Mouse (Mus musculus): Measurements from ENCODE around the gene Casc3.
"Not testable (repeated sequence)": the region's sequence is repeated elsewhere in the genome, so short reads cannot be mapped to it uniquely, and the experiment has no call there.

Gene Casc3

GRCm38 (mm10) chr11:98789219-98789807, 15.4 kb upstream of the Casc3 start:
- no peak for DNase-seq (ENCODE audit: low read depth, low spot score)

- DNase-seq (ENCODE audit: low read depth, low spot score): no peak
Observed at GRCm38 (mm10) chr11:98789824-98790223, 14.9 kb upstream of the Casc3 start.

- DNase-seq (ENCODE audit: low read depth, low spot score): no peak
Observed at GRCm38 (mm10) chr11:98790631-98791205, 14.0 kb upstream of the Casc3 start.

GRCm38 (mm10) chr11:98791448-98791847, 13.3 kb upstream of the Casc3 start:
- no peak for DNase-seq (ENCODE audit: low read depth, low spot score)

GRCm38 (mm10) chr11:98792081-98792480, 12.6 kb upstream of the Casc3 start:
- DNase-seq (ENCODE audit: low read depth, low spot score): no peak

- DNase-seq (ENCODE audit: low read depth, low spot score): no peak
Observed at GRCm38 (mm10) chr11:98794469-98795014, 10.2 kb upstream of the Casc3 start.

GRCm38 (mm10) chr11:98795015-98795713, 9.5 kb upstream of the Casc3 start, which contains the start of gene Msl1:
Gene Msl1, plus strand, starts transcription at chr11:98795516.
- peak; percentile 79 for DNase-seq (ENCODE audit: low read depth, low spot score)

- DNase-seq (ENCODE audit: low read depth, low spot score): no peak
Observed at GRCm38 (mm10) chr11:98795714-98796514, 8.8 kb upstream of the Casc3 start.

- no peak for DNase-seq (ENCODE audit: low read depth, low spot score)
Observed at GRCm38 (mm10) chr11:98796515-98797216, 8.0 kb upstream of the Casc3 start.

- no peak for DNase-seq (ENCODE audit: low read depth, low spot score)
Observed at GRCm38 (mm10) chr11:98797306-98797705, 7.4 kb upstream of the Casc3 start.

- no peak for DNase-seq (ENCODE audit: low read depth, low spot score)
Observed at GRCm38 (mm10) chr11:98797909-98798308, 6.8 kb upstream of the Casc3 start.

- no peak for DNase-seq (ENCODE audit: low read depth, low spot score)
Observed at GRCm38 (mm10) chr11:98808417-98808816, 3.7 kb downstream of the Casc3 start.

GRCm38 (mm10) chr11:98809457-98810290, 5.0 kb downstream of the Casc3 start:
- peak; percentile 97 for DNase-seq (ENCODE audit: low read depth, low spot score)

- DNase-seq (ENCODE audit: low read depth, low spot score): no peak
Observed at GRCm38 (mm10) chr11:98810686-98811085, 6.0 kb downstream of the Casc3 start.

- DNase-seq (ENCODE audit: low read depth, low spot score): no peak
Observed at GRCm38 (mm10) chr11:98816706-98817239, 12.1 kb downstream of the Casc3 start.

GRCm38 (mm10) chr11:98820968-98821367, 16.3 kb downstream of the Casc3 start:
- no peak for DNase-seq (ENCODE audit: low read depth, low spot score)

GRCm38 (mm10) chr11:98826071-98826470, 21.4 kb downstream of the Casc3 start:
- DNase-seq (ENCODE audit: low read depth, low spot score): not testable (repeated sequence)

- DNase-seq (ENCODE audit: low read depth, low spot score): no peak
Observed at GRCm38 (mm10) chr11:98827877-98828276, 23.2 kb downstream of the Casc3 start.

- DNase-seq (ENCODE audit: low read depth, low spot score): no peak
Observed at GRCm38 (mm10) chr11:98829091-98829775, 24.5 kb downstream of the Casc3 start.

Data from brain, embryonic 18.5 days (tissue).